Mouse (Mus musculus) forebrain, postnatal 0 days (tissue): ENCODE results near the gene Gm6763. TPM values are rescaled to one million over a fixed set of nuclear protein-coding genes. Genes with fewer than 3 reads are reported as not detected.
"Not testable (repeated sequence)": the region's sequence is repeated elsewhere in the genome, so short reads cannot be mapped to it uniquely, and the experiment has no call there.

Experiments used
- ATAC-seq: fragments of 200-750 bp; cut with Nextera tagmentation; 2 replicates; pipeline ENCODE4 v1.8.0; 2017; ENCODE audit warnings: mild to moderate bottlenecking, moderate library complexity
- DNase-seq: peaks from one replicate; pipeline ENCODE4 v3.0.0-alpha.2; 2015
- H3K27ac ChIP-seq: fragments of 300-500 bp; sonication (generic); 2 replicates; pipeline ENCODE4 v1.5.1; 2014; ENCODE audit warnings: low read depth, mild to moderate bottlenecking, antibody characterized with exemption, low read length, moderate library complexity, mixed read lengths
- H3K27me3 ChIP-seq: fragments of 300-500 bp; sonication (generic); 2 replicates; pipeline ENCODE4 v1.6.1; 2014; ENCODE audit warnings: mild to moderate bottlenecking, low read length, mixed read lengths; ENCODE audit not compliant: insufficient read depth
- H3K36me3 ChIP-seq: fragments of 300-500 bp; sonication (generic); 2 replicates; pipeline ENCODE4 v1.6.1; 2014; ENCODE audit warnings: mild to moderate bottlenecking, moderate library complexity; ENCODE audit not compliant: insufficient read depth
- H3K4me1 ChIP-seq: fragments of 300-500 bp; sonication (generic); 2 replicates; pipeline ENCODE4 v1.6.1; 2014; ENCODE audit warnings: antibody characterized with exemption; ENCODE audit not compliant: insufficient read depth
- H3K4me2 ChIP-seq: fragments of 300-500 bp; sonication (generic); 2 replicates; pipeline ENCODE4 v1.6.1; 2014; ENCODE audit warnings: low read depth, mild to moderate bottlenecking, moderate library complexity
- H3K4me3 ChIP-seq: fragments of 300-500 bp; sonication (generic); 2 replicates; pipeline ENCODE4 v1.5.1; 2014; ENCODE audit warnings: low read depth, low read length, mixed read lengths
- H3K9ac ChIP-seq: fragments of 300-500 bp; sonication (generic); 2 replicates; pipeline ENCODE4 v1.6.1; 2014; ENCODE audit warnings: mild to moderate bottlenecking
- H3K9me3 ChIP-seq: fragments of 300-500 bp; sonication (generic); 2 replicates; pipeline ENCODE4 v1.6.1; 2016; ENCODE audit warnings: low read length
- CTCF ChIP-seq: sonication (generic); IDR thresholded peaks from 2 replicates; pipeline ENCODE4 v1.5.1; 2016; ENCODE audit warnings: antibody characterized with exemption, control low read depth, low read depth
- WGBS: fragments of 180-500 bp; shearing (Covaris S2); extraction: QIAGEN DNeasy Blood & Tissue Kit; methylation state at CpG from one replicate; pipeline ENCODE4 v1.1.7; 2014; 5-methylcytosine and 5-hydroxymethylcytosine counted together
- polyA plus RNA-seq: library from polyadenylated mRNA; unstranded; fragments of >200 nt; fragmentation: Nextera tagmentation; extraction: Ambion mirVana; gene quantifications from 2 replicates; pipeline ENCODE4 v1.2.1, GENCODE M21; 2015
- total RNA-seq: library from RNA; depleted of rRNA; stranded (reverse); fragments of >200 nt; gene quantifications from 2 replicates; pipeline ENCODE4 v1.2.3, GENCODE M21; 2014; rRNA removed

The Gm6763 gene
- not detected in 2 replicates for total RNA-seq
- not detected in 2 replicates for polyA plus RNA-seq

- H3K27ac ChIP-seq, H3K4me2 ChIP-seq, H3K4me3 ChIP-seq, H3K27me3 ChIP-seq, H3K4me1 ChIP-seq, H3K9me3 ChIP-seq, H3K36me3 ChIP-seq, ATAC-seq, DNase-seq, H3K9ac ChIP-seq: not testable (repeated sequence)
- no CpG with 5 or more reads among the region's 3 CpGs for WGBS
Measured at GRCm38 (mm10) chr10:104151197-104151596, at the start of gene Gm6763. Gm6763 (plus strand) TSS chr10:104151497.

DNA sequence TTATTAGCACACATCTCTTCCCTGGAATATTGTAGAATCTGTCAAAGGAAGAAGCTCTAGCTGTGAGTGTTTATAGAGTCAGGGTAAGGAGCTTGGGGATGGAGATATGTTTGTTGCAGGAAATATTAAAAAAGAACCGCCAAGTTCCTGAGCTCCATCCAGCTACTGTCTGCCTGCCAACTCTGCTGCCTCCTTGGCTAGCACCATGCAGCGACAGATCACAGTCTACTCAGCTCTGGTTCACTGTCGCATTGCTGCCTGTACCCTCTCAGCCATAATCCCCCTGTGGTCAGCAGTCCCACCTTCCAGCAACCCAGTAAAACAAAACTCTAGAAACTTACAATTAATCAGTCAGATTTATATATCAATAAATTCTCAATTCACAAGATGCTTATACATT is 41.3 kb upstream of the Gm6763 start:
- WGBS: 61% methylated on average over 3 of the region's 3 CpGs
- H3K9ac ChIP-seq: no peak overlapping the region
- H3K4me3 ChIP-seq: no peak overlapping the region
- ATAC-seq (no peak), DNase-seq (no peak)
- H3K27me3 ChIP-seq: no peaks in the 10 kb centered on the region
- no peak for TF ChIP-seq CTCF
- no peaks in the 10 kb centered on the region for H3K9me3 ChIP-seq
- no peak overlapping the region for H3K27ac ChIP-seq
- no peak overlapping the region for H3K4me2 ChIP-seq
- H3K4me1 ChIP-seq: no peaks in the 10 kb centered on the region
- H3K36me3 ChIP-seq: no peaks in the 10 kb centered on the region

GRCm38 (mm10) chr10:104118312-104118711 is 33.0 kb upstream of the Gm6763 start:
- TF ChIP-seq CTCF: no peak
- Histone ChIP-seq H3K27ac (no peak overlapping the region), H3K27me3 (no peaks in the 10 kb centered on the region), H3K9ac (no peak overlapping the region), H3K36me3 (no peaks in the 10 kb centered on the region), H3K4me3 (no peak overlapping the region), H3K4me1 (no peaks in the 10 kb centered on the region), H3K9me3 (no peaks in the 10 kb centered on the region), H3K4me2 (no peak overlapping the region)
- WGBS: 85% methylated on average over 2 of the region's 2 CpGs
- DNase-seq (no peak), ATAC-seq (no peak)

- H3K27me3 ChIP-seq, H3K4me3 ChIP-seq, DNase-seq, H3K4me2 ChIP-seq, H3K9me3 ChIP-seq, H3K4me1 ChIP-seq, H3K9ac ChIP-seq, ATAC-seq, H3K36me3 ChIP-seq, H3K27ac ChIP-seq: not testable (repeated sequence)
- no CpG with 5 or more reads among the region's 3 CpGs for WGBS
Measured at GRCm38 (mm10) chr10:104142687-104143086, 8.6 kb upstream of the Gm6763 start, which contains the start of gene Gm21293. Gm21293 (plus strand) TSS chr10:104142987.

DNA sequence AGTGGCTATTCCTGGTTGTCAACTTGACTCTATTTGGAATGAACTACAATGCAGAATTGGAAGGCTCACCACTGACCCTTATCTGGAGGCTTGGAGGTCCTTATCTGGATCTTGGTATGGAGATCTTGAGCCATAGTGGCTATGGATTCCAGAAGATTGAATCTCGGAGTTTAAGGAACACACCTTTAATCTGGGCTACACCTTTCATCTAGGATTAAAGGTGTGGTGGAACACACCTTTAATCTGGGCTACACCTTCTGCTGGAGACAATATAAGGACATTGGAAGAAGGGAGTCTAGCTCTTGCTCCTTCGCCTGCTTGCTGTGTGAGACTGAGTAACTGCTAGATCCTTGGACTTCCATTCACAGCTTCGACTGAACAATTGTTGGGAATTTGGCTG is 8.4 kb downstream of the Gm6763 start, which contains the start of gene Gm8764:
Gm8764 (plus strand) TSS at position 301 of the 400 bp plus-strand sequence.
- not testable (repeated sequence) for H3K4me3 ChIP-seq, H3K9ac ChIP-seq, DNase-seq, H3K9me3 ChIP-seq, H3K4me1 ChIP-seq, ATAC-seq, H3K36me3 ChIP-seq, H3K27me3 ChIP-seq, H3K4me2 ChIP-seq, H3K27ac ChIP-seq
- no CpG with 5 or more reads among the region's 3 CpGs for WGBS

DNA sequence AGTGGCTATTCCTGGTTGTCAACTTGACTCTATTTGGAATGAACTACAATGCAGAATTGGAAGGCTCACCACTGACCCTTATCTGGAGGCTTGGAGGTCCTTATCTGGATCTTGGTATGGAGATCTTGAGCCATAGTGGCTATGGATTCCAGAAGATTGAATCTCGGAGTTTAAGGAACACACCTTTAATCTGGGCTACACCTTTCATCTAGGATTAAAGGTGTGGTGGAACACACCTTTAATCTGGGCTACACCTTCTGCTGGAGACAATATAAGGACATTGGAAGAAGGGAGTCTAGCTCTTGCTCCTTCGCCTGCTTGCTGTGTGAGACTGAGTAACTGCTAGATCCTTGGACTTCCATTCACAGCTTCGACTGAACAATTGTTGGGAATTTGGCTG is 16.9 kb downstream of the Gm6763 start, which contains the start of gene Gm21304:
Gm21304 (plus strand) TSS at position 301 of the 400 bp plus-strand sequence.
- not testable (repeated sequence) for H3K27ac ChIP-seq, H3K27me3 ChIP-seq, H3K9me3 ChIP-seq, ATAC-seq, H3K9ac ChIP-seq, H3K4me2 ChIP-seq, H3K4me3 ChIP-seq, H3K4me1 ChIP-seq, H3K36me3 ChIP-seq, DNase-seq
- no CpG with 5 or more reads among the region's 3 CpGs for WGBS

DNA sequence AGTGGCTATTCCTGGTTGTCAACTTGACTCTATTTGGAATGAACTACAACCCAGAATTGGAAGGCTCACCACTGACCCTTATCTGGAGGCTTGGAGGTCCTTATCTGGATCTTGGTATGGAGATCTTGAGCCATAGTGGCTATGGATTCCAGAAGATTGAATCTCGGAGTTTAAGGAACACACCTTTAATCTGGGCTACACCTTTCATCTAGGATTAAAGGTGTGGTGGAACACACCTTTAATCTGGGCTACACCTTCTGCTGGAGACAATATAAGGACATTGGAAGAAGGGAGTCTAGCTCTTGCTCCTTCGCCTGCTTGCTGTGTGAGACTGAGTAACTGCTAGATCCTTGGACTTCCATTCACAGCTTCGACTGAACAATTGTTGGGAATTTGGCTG is 25.4 kb downstream of the Gm6763 start, which contains the start of gene Gm21312:
Gm21312 (plus strand) TSS at position 301 of the 400 bp plus-strand sequence.
- not testable (repeated sequence) for H3K27me3 ChIP-seq, ATAC-seq, H3K27ac ChIP-seq, H3K9me3 ChIP-seq, H3K4me2 ChIP-seq, H3K4me3 ChIP-seq, H3K36me3 ChIP-seq, H3K9ac ChIP-seq, DNase-seq, H3K4me1 ChIP-seq
- no CpG with 5 or more reads among the region's 3 CpGs for WGBS

DNA sequence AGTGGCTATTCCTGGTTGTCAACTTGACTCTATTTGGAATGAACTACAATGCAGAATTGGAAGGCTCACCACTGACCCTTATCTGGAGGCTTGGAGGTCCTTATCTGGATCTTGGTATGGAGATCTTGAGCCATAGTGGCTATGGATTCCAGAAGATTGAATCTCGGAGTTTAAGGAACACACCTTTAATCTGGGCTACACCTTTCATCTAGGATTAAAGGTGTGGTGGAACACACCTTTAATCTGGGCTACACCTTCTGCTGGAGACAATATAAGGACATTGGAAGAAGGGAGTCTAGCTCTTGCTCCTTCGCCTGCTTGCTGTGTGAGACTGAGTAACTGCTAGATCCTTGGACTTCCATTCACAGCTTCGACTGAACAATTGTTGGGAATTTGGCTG is 33.9 kb downstream of the Gm6763 start, which contains the start of gene Gm20765:
Gm20765 (plus strand) TSS at position 301 of the 400 bp plus-strand sequence.
- not testable (repeated sequence) for H3K27me3 ChIP-seq, DNase-seq, H3K4me3 ChIP-seq, H3K36me3 ChIP-seq, H3K4me2 ChIP-seq, ATAC-seq, H3K9me3 ChIP-seq, H3K27ac ChIP-seq, H3K4me1 ChIP-seq, H3K9ac ChIP-seq
- WGBS: no CpG with 5 or more reads among the region's 3 CpGs

- H3K9ac ChIP-seq, H3K4me2 ChIP-seq, DNase-seq, ATAC-seq, H3K36me3 ChIP-seq, H3K4me1 ChIP-seq, H3K4me3 ChIP-seq, H3K27me3 ChIP-seq, H3K27ac ChIP-seq, H3K9me3 ChIP-seq: not testable (repeated sequence)
- WGBS: no CpG with 5 or more reads among the region's 3 CpGs
Measured at GRCm38 (mm10) chr10:104193742-104194141, 42.4 kb downstream of the Gm6763 start, which contains the start of gene Gm4340. Gm4340 (plus strand) TSS chr10:104194042.
